Mouse (Mus musculus) fat pad, adult 2 months (tissue): ENCODE results near the gene Fndc9.
A peak's percentile ranks its signal among the peaks of the same experiment; 100 is the strongest.

ENCODE experiments used
- DNase-seq: peaks from one replicate; pipeline ENCODE4 v3.0.0-alpha.2; 2011; ENCODE audit warnings: low read depth, low spot score; ENCODE audit errors: extremely low read depth

Fndc9 gene

GRCm38 (mm10) chr11:46235334-46235733, at the start of gene Fndc9:
Fndc9 (plus strand) TSS chr11:46235531.
- no peak for DNase-seq

GRCm38 (mm10) chr11:46188283-46188682, 47.0 kb upstream of the Fndc9 start:
- no peak for DNase-seq

GRCm38 (mm10) chr11:46194175-46194574, 41.2 kb upstream of the Fndc9 start:
- no peak for DNase-seq

GRCm38 (mm10) chr11:46200664-46201063, 34.7 kb upstream of the Fndc9 start:
- DNase-seq: no peak

GRCm38 (mm10) chr11:46201636-46202546, 33.4 kb upstream of the Fndc9 start:
- no peak for DNase-seq

- DNase-seq: no peak
These were observed 32.8 kb upstream of the Fndc9 start for GRCm38 (mm10) chr11:46202547-46202887.

GRCm38 (mm10) chr11:46204841-46205240, 30.5 kb upstream of the Fndc9 start:
- DNase-seq: no peak

GRCm38 (mm10) chr11:46205639-46206409, 29.5 kb upstream of the Fndc9 start:
- DNase-seq: no peak

GRCm38 (mm10) chr11:46209884-46210283, 25.4 kb upstream of the Fndc9 start:
- DNase-seq: peak; percentile 45

- DNase-seq: no peak
These were observed 23.5 kb upstream of the Fndc9 start for GRCm38 (mm10) chr11:46211858-46212257.

GRCm38 (mm10) chr11:46213844-46214243, 21.5 kb upstream of the Fndc9 start:
- no peak for DNase-seq

- DNase-seq: no peak
These were observed 20.7 kb upstream of the Fndc9 start for GRCm38 (mm10) chr11:46214368-46215230.

GRCm38 (mm10) chr11:46215354-46215753, 20.0 kb upstream of the Fndc9 start:
- peak; percentile 18 for DNase-seq

- no peak for DNase-seq
These were observed 18.7 kb upstream of the Fndc9 start for GRCm38 (mm10) chr11:46216669-46217068.

GRCm38 (mm10) chr11:46217686-46218085, 17.6 kb upstream of the Fndc9 start:
- DNase-seq: no peak

GRCm38 (mm10) chr11:46218584-46218983, 16.7 kb upstream of the Fndc9 start:
- no peak for DNase-seq

- DNase-seq: no peak
These were observed 16.0 kb upstream of the Fndc9 start for GRCm38 (mm10) chr11:46219380-46219779.

GRCm38 (mm10) chr11:46220211-46220610, 15.1 kb upstream of the Fndc9 start:
- DNase-seq: no peak

GRCm38 (mm10) chr11:46223575-46223974, 11.8 kb upstream of the Fndc9 start:
- no peak for DNase-seq

GRCm38 (mm10) chr11:46225345-46225744, 10.0 kb upstream of the Fndc9 start:
- no peak for DNase-seq

GRCm38 (mm10) chr11:46230184-46230583, 5.1 kb upstream of the Fndc9 start:
- no peak for DNase-seq
